Mouse (Mus musculus): ENCODE results near the gene Hist1h3f. TPM values are rescaled to one million over a fixed set of nuclear protein-coding genes. Genes with fewer than 3 reads are reported as not detected.
"Not testable (repeated sequence)": the region's sequence is repeated elsewhere in the genome, so short reads cannot be mapped to it uniquely, and the experiment has no call there.

Gene Hist1h3f
- total and polyA plus RNA-seq, 3 experiments, result 1.8 to 125 (median 96.8) TPM

DNA sequence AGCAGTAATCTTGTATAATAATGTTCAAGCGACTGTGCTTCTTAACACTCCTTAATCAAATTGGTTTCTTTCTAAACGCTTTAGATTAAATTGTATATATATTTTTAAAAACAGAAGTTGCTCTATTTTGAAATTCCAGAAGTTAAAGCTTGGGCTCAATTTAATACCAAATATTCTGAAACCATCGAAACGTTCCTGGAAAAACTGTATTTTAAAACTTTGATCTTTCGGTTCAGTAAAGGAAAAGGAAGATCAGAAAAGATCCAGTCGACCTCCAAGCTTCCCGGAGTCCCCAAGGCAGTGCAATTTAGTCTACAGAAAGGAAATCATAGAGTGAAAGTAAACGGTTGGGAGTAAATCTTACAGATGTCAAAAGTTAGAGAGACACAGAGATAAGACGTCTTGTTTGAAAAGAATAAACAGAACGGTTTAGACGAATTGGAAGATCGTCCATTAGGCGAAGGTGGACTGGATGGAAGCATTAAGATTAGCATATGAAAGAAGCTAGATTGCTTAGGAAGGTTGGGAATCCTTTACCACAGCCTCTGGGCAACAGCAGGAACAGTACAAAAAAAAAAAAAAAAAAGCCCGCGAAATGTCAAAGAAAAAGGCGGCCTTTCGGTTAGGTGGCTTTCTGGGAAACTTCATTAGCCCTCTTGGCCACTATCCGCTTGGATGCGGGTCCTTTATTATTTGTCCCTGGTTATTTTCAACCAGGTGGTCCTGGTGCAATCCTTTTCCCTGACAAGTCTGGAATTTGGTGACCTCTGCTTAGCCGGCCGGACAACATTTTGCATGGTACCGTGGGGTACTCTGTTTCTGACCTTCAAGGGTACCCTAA is 42.5 kb downstream of the Hist1h3f start:
- Histone ChIP-seq H3K9me3 (replicated peaks) (no peaks in the 10 kb centered on the region), H3K4me1 (ENCODE audit: insufficient read depth, low read depth, low read length) (peaks cover 62% of the 10 kb centered on the region), H3K4me3 (ENCODE audit: low read depth, low read length) (peak overlapping the region; percentile 4; the same call in 1 of the 2 replicates), H3K27me3 (ENCODE audit: insufficient read depth, low read length) (no peaks in the 10 kb centered on the region), H3K36me3 (replicated peaks) (no peaks in the 10 kb centered on the region)
- no peak for ATAC-seq (ENCODE audit: extremely low read depth, insufficient number of reproducible peaks, low FRiP score, poor library complexity, severe bottlenecking)
- DNase-seq (ENCODE audit: low spot score), result no peak
- TF ChIP-seq GATA1 (IDR thresholded peaks at IDR 0.05; ENCODE audit: borderline replicate concordance, low read length) (no peak), TAL1 (conservative IDR thresholded peaks at IDR 0.05; ENCODE audit: low read depth, low read length) (no peak), POLR2AphosphoS5 (IDR thresholded peaks at IDR 0.05; ENCODE audit: insufficient replicate concordance, low read depth, low read length) (no peak), GATA2 (IDR thresholded peaks at IDR 0.05; ENCODE audit: borderline replicate concordance, low read depth, low read length) (no peak), CTCF (IDR thresholded peaks at IDR 0.05; ENCODE audit: low read depth, low read length) (no peak)

- H3K9me3 ChIP-seq (replicated peaks), result no peaks in the 10 kb centered on the region
- H3K4me1 ChIP-seq (ENCODE audit: insufficient read depth, low read depth, low read length), result peaks cover 63% of the 10 kb centered on the region
- ATAC-seq (ENCODE audit: extremely low read depth, insufficient number of reproducible peaks, low FRiP score, poor library complexity, severe bottlenecking) (no peak), DNase-seq (ENCODE audit: low spot score) (no peak)
- H3K27me3 ChIP-seq (ENCODE audit: insufficient read depth, low read length), result no peaks in the 10 kb centered on the region
- H3K4me3 ChIP-seq (ENCODE audit: low read depth, low read length), result no peak overlapping the region; the same call in 1 of the 2 replicates
- H3K36me3 ChIP-seq (replicated peaks), result no peaks in the 10 kb centered on the region
- TF ChIP-seq GATA1 (IDR thresholded peaks at IDR 0.05; ENCODE audit: borderline replicate concordance, low read length) (no peak), POLR2AphosphoS5 (IDR thresholded peaks at IDR 0.05; ENCODE audit: insufficient replicate concordance, low read depth, low read length) (no peak), GATA2 (IDR thresholded peaks at IDR 0.05; ENCODE audit: borderline replicate concordance, low read depth, low read length) (no peak), CTCF (IDR thresholded peaks at IDR 0.05; ENCODE audit: low read depth, low read length) (no peak), TAL1 (conservative IDR thresholded peaks at IDR 0.05; ENCODE audit: low read depth, low read length) (no peak)
Measured at GRCm38 (mm10) chr13:23586940-23587225, 43.0 kb downstream of the Hist1h3f start.

- ATAC-seq (ENCODE audit: extremely low read depth, insufficient number of reproducible peaks, low FRiP score, poor library complexity, severe bottlenecking), result no peak
- Histone ChIP-seq H3K4me3 (ENCODE audit: low read depth, low read length) (no peak overlapping the region), H3K36me3 (replicated peaks) (no peaks in the 10 kb centered on the region), H3K4me1 (ENCODE audit: insufficient read depth, low read depth, low read length) (peaks cover 76% of the 10 kb centered on the region), H3K9me3 (replicated peaks) (no peaks in the 10 kb centered on the region), H3K27me3 (ENCODE audit: insufficient read depth, low read length) (no peaks in the 10 kb centered on the region)
- DNase-seq (ENCODE audit: low spot score), result no peak
- no peak for TF ChIP-seq TAL1 (conservative IDR thresholded peaks at IDR 0.05; ENCODE audit: low read depth, low read length)
- TF ChIP-seq GATA2 (IDR thresholded peaks at IDR 0.05; ENCODE audit: borderline replicate concordance, low read depth, low read length), result no peak
- TF ChIP-seq CTCF (IDR thresholded peaks at IDR 0.05; ENCODE audit: low read depth, low read length), result no peak
- no peak for TF ChIP-seq GATA1 (IDR thresholded peaks at IDR 0.05; ENCODE audit: borderline replicate concordance, low read length)
- no peak for TF ChIP-seq POLR2AphosphoS5 (IDR thresholded peaks at IDR 0.05; ENCODE audit: insufficient replicate concordance, low read depth, low read length)
Measured at GRCm38 (mm10) chr13:23591206-23591605, 47.4 kb downstream of the Hist1h3f start.

DNA sequence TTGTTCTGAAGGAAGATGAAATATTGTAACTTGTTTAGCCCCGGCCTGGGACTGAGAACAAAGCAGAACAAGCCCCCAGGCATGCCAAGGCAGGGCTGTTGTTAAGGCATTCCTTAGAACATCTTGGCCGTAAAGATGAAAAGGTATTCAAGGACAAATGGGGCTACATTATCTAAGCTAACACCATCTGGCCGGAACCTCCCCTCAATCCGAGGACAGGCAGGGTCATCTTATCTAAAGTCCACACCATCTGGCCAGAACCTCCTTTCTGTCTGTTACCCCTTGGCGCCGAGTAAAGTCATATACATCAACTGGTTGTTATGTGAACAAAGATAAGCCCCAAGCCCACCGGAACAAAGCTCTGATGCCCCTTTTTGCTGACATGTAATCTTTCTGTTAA is 48.0 kb downstream of the Hist1h3f start:
- peaks cover 74% of the 10 kb centered on the region for H3K4me1 ChIP-seq (ENCODE audit: insufficient read depth, low read depth, low read length)
- ATAC-seq (ENCODE audit: extremely low read depth, insufficient number of reproducible peaks, low FRiP score, poor library complexity, severe bottlenecking); H3K4me3 ChIP-seq (ENCODE audit: low read depth, low read length); DNase-seq (ENCODE audit: low spot score); H3K36me3 ChIP-seq (replicated peaks); H3K27me3 ChIP-seq (ENCODE audit: insufficient read depth, low read length); H3K9me3 ChIP-seq (replicated peaks): not testable (repeated sequence)
- TF ChIP-seq TAL1 (conservative IDR thresholded peaks at IDR 0.05; ENCODE audit: low read depth, low read length), result peak; percentile 50

DNA sequence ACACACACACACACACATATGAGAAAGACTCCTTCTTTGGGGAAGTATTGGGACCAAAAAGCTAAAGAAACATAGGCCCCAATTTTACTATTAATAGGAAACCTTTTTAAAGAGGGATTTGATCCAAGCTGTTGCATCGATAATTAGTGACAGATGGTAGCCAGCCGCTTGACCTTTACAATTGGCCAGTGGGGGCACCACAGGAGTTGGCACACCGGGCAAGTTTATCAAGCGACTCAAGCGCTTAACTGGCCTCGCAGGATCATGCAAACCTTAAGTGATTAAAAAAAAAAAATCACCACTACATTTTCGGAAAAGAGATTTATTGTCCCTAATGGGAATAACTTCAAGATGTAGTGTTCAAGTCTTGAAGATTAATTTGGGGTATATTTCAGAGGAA is 48.8 kb downstream of the Hist1h3f start:
- DNase-seq (ENCODE audit: low spot score), result no peak
- H3K9me3 ChIP-seq (replicated peaks), result no peaks in the 10 kb centered on the region
- no peak overlapping the region for H3K4me3 ChIP-seq (ENCODE audit: low read depth, low read length)
- no peak for ATAC-seq (ENCODE audit: extremely low read depth, insufficient number of reproducible peaks, low FRiP score, poor library complexity, severe bottlenecking)
- peaks cover 77% of the 10 kb centered on the region for H3K4me1 ChIP-seq (ENCODE audit: insufficient read depth, low read depth, low read length)
- no peak for TF ChIP-seq POLR2AphosphoS5 (IDR thresholded peaks at IDR 0.05; ENCODE audit: insufficient replicate concordance, low read depth, low read length)
- TF ChIP-seq CTCF (IDR thresholded peaks at IDR 0.05; ENCODE audit: low read depth, low read length), result no peak
- TF ChIP-seq GATA2 (IDR thresholded peaks at IDR 0.05; ENCODE audit: borderline replicate concordance, low read depth, low read length), result no peak
- TF ChIP-seq GATA1 (IDR thresholded peaks at IDR 0.05; ENCODE audit: borderline replicate concordance, low read length), result no peak
- TF ChIP-seq TAL1 (conservative IDR thresholded peaks at IDR 0.05; ENCODE audit: low read depth, low read length), result no peak
- H3K36me3 ChIP-seq (replicated peaks), result no peaks in the 10 kb centered on the region
- H3K27me3 ChIP-seq (ENCODE audit: insufficient read depth, low read length), result no peaks in the 10 kb centered on the region

DNA sequence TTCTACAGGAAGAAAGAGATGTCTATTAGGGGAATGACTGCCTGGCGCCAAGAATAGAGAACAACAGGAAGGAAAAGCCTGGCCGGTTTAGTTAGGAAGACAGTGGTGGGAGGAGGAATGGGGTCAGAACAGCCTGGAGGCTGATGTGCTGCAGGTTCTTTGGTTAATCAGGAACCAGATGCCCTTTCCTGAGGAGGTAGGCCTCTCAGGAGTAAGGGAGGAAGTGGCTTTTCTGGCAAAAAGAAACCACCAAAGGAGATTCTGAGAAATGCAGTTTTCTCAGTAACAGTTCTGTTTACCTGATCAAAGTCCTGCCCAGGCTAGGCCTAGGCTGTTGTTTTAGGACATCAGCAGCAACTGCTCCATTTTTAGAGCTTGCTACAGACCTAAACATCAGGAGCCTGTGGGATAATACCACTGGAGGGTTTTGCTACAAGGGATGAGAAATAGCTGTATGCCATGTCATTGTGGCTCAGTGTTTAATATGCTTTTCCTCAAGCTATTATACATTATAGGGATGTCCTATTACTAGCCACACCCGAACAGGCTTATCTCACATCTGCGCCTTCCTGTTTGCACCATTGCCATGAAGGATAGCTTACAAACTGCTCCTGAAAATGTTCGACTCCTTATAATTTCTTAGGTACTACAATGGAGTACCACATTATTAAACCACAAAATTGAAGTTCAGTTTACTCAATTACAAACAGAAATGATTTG is 49.4 kb downstream of the Hist1h3f start:
- H3K9me3 ChIP-seq (replicated peaks), result no peaks in the 10 kb centered on the region
- ATAC-seq (ENCODE audit: extremely low read depth, insufficient number of reproducible peaks, low FRiP score, poor library complexity, severe bottlenecking), result peak; percentile 47; the same call in 1 of the 2 replicates

More for the DNA sequence above, 49.4 kb downstream of the Hist1h3f start:
- H3K36me3 ChIP-seq (replicated peaks), result no peaks in the 10 kb centered on the region
- peaks cover 82% of the 10 kb centered on the region for H3K4me1 ChIP-seq (ENCODE audit: insufficient read depth, low read depth, low read length)
- peak; percentile 28 for DNase-seq (ENCODE audit: low spot score)
- H3K4me3 ChIP-seq (ENCODE audit: low read depth, low read length), result no peak overlapping the region
- TF ChIP-seq GATA2 (IDR thresholded peaks at IDR 0.05; ENCODE audit: borderline replicate concordance, low read depth, low read length) (no peak), TAL1 (conservative IDR thresholded peaks at IDR 0.05; ENCODE audit: low read depth, low read length) (no peak), CTCF (IDR thresholded peaks at IDR 0.05; ENCODE audit: low read depth, low read length) (no peak), POLR2AphosphoS5 (IDR thresholded peaks at IDR 0.05; ENCODE audit: insufficient replicate concordance, low read depth, low read length) (no peak), GATA1 (IDR thresholded peaks at IDR 0.05; ENCODE audit: borderline replicate concordance, low read length) (no peak)
- no peaks in the 10 kb centered on the region for H3K27me3 ChIP-seq (ENCODE audit: insufficient read depth, low read length)

Other genes starting within 250 kb of the Hist1h3f start
Only the 20 nearest of the 34 such genes appear.
- 3.7 and 4.0 TPM in 2 replicates for gene Abt1, start 120.2 kb upstream of the Hist1h3f start, total RNA-seq (2014; fragmentation: Nextera tagmentation)
- 9.5 and 11.4 TPM in 2 replicates for gene Abt1, start 120.2 kb upstream of the Hist1h3f start, total RNA-seq (2017)
- 6.5 and 6.9 TPM in 2 replicates for gene Abt1, start 120.2 kb upstream of the Hist1h3f start, polyA plus RNA-seq (2012)
- gene Btn1a1, start 78.2 kb upstream of the Hist1h3f start, total RNA-seq (2014; fragmentation: Nextera tagmentation), result 18.3 and 31.6 TPM in 2 replicates
- gene Btn1a1, start 78.2 kb upstream of the Hist1h3f start, total RNA-seq (2017), result 0.82 and 1.5 TPM in 2 replicates
- gene Btn1a1, start 78.2 kb upstream of the Hist1h3f start, polyA plus RNA-seq (2012), result 0.75 and 0.80 TPM in 2 replicates
- gene Btn2a2, start 55.2 kb upstream of the Hist1h3f start, total RNA-seq (2014; fragmentation: Nextera tagmentation), result not detected in 2 replicates
- 0.06 and 0.22 TPM in 2 replicates for gene Btn2a2, start 55.2 kb upstream of the Hist1h3f start, total RNA-seq (2017)
- gene Btn2a2, start 55.2 kb upstream of the Hist1h3f start, polyA plus RNA-seq (2012), result not detected in 2 replicates
- gene Hist1h4h, start 13.0 kb upstream of the Hist1h3f start, total RNA-seq (2014; fragmentation: Nextera tagmentation), result 309 and 344 TPM in 2 replicates
- gene Hist1h4h, start 13.0 kb upstream of the Hist1h3f start, total RNA-seq (2017), result 843 and 1,115 TPM in 2 replicates
- 11.0 and 66.6 TPM in 2 replicates for gene Hist1h4h, start 13.0 kb upstream of the Hist1h3f start, polyA plus RNA-seq (2012)
- gene Hist1h2af, start 10.1 kb upstream of the Hist1h3f start, total RNA-seq (2014; fragmentation: Nextera tagmentation), result 510 and 530 TPM in 2 replicates
- 1,417 and 2,284 TPM in 2 replicates for gene Hist1h2af, start 10.1 kb upstream of the Hist1h3f start, total RNA-seq (2017)
- 1,681 and 3,392 TPM in 2 replicates for gene Hist1h2af, start 10.1 kb upstream of the Hist1h3f start, polyA plus RNA-seq (2012)
- 647 and 719 TPM in 2 replicates for gene Hist1h3g, start 8.6 kb upstream of the Hist1h3f start, total RNA-seq (2014; fragmentation: Nextera tagmentation)
- 217 and 302 TPM in 2 replicates for gene Hist1h3g, start 8.6 kb upstream of the Hist1h3f start, total RNA-seq (2017)
- gene Hist1h3g, start 8.6 kb upstream of the Hist1h3f start, polyA plus RNA-seq (2012), result 12.1 and 32.9 TPM in 2 replicates
- 32.7 and 41.6 TPM in 2 replicates for gene Hist1h2bh, start 660 bp upstream of the Hist1h3f start, total RNA-seq (2014; fragmentation: Nextera tagmentation)
- gene Hist1h2bh, start 660 bp upstream of the Hist1h3f start, total RNA-seq (2017), result 77.6 and 126 TPM in 2 replicates
- gene Hist1h2bh, start 660 bp upstream of the Hist1h3f start, polyA plus RNA-seq (2012), result 0.91 and 4.9 TPM in 2 replicates
- gene Hist1h4f, start 7.6 kb downstream of the Hist1h3f start, total RNA-seq (2014; fragmentation: Nextera tagmentation), result 443 and 478 TPM in 2 replicates
- gene Hist1h4f, start 7.6 kb downstream of the Hist1h3f start, total RNA-seq (2017), result 2,744 and 3,177 TPM in 2 replicates
- 8.0 and 49.6 TPM in 2 replicates for gene Hist1h4f, start 7.6 kb downstream of the Hist1h3f start, polyA plus RNA-seq (2012)
- 71.9 and 74.3 TPM in 2 replicates for gene Hist1h1d, start 9.2 kb downstream of the Hist1h3f start, total RNA-seq (2014; fragmentation: Nextera tagmentation)
- 127 and 128 TPM in 2 replicates for gene Hist1h1d, start 9.2 kb downstream of the Hist1h3f start, total RNA-seq (2017)
- gene Hist1h1d, start 9.2 kb downstream of the Hist1h3f start, polyA plus RNA-seq (2012), result 0.43 and 2.1 TPM in 2 replicates
- gene Hist1h3e, start 18.3 kb downstream of the Hist1h3f start, total RNA-seq (2014; fragmentation: Nextera tagmentation), result 466 and 595 TPM in 2 replicates
- gene Hist1h3e, start 18.3 kb downstream of the Hist1h3f start, total RNA-seq (2017), result 426 and 591 TPM in 2 replicates
- gene Hist1h3e, start 18.3 kb downstream of the Hist1h3f start, polyA plus RNA-seq (2012), result 6.8 and 31.3 TPM in 2 replicates
- 81.0 and 140 TPM in 2 replicates for gene Hist1h2ae, start 27.2 kb downstream of the Hist1h3f start, total RNA-seq (2014; fragmentation: Nextera tagmentation)
- 258 and 359 TPM in 2 replicates for gene Hist1h2ae, start 27.2 kb downstream of the Hist1h3f start, total RNA-seq (2017)
- gene Hist1h2ae, start 27.2 kb downstream of the Hist1h3f start, polyA plus RNA-seq (2012), result 31.2 and 48.5 TPM in 2 replicates
- 1,531 and 1,684 TPM in 2 replicates for gene Hist1h2bg, start 27.3 kb downstream of the Hist1h3f start, total RNA-seq (2014; fragmentation: Nextera tagmentation)
- 1,342 and 1,812 TPM in 2 replicates for gene Hist1h2bg, start 27.3 kb downstream of the Hist1h3f start, total RNA-seq (2017)
- 13.0 and 49.8 TPM in 2 replicates for gene Hist1h2bg, start 27.3 kb downstream of the Hist1h3f start, polyA plus RNA-seq (2012)
- 610 and 627 TPM in 2 replicates for gene Hist1h2bf, start 30.1 kb downstream of the Hist1h3f start, total RNA-seq (2014; fragmentation: Nextera tagmentation)
- gene Hist1h2bf, start 30.1 kb downstream of the Hist1h3f start, total RNA-seq (2017), result 748 and 859 TPM in 2 replicates
- gene Hist1h2bf, start 30.1 kb downstream of the Hist1h3f start, polyA plus RNA-seq (2012), result 5.7 and 27.4 TPM in 2 replicates
- 5.3 and 7.3 TPM in 2 replicates for gene Hist1h2ad, start 30.3 kb downstream of the Hist1h3f start, total RNA-seq (2014; fragmentation: Nextera tagmentation)
- gene Hist1h2ad, start 30.3 kb downstream of the Hist1h3f start, total RNA-seq (2017), result 491 and 756 TPM in 2 replicates
- gene Hist1h2ad, start 30.3 kb downstream of the Hist1h3f start, polyA plus RNA-seq (2012), result 2.3 and 7.4 TPM in 2 replicates
- gene Hist1h3d, start 31.7 kb downstream of the Hist1h3f start, total RNA-seq (2014; fragmentation: Nextera tagmentation), result 524 and 556 TPM in 2 replicates
- gene Hist1h3d, start 31.7 kb downstream of the Hist1h3f start, total RNA-seq (2017), result 92.0 and 101 TPM in 2 replicates
- gene Hist1h3d, start 31.7 kb downstream of the Hist1h3f start, polyA plus RNA-seq (2012), result 3.7 and 9.6 TPM in 2 replicates
- gene Hist1h4d, start 37.5 kb downstream of the Hist1h3f start, total RNA-seq (2014; fragmentation: Nextera tagmentation), result 2,252 and 2,609 TPM in 2 replicates
- 1,080 and 1,131 TPM in 2 replicates for gene Hist1h4d, start 37.5 kb downstream of the Hist1h3f start, total RNA-seq (2017)
- gene Hist1h4d, start 37.5 kb downstream of the Hist1h3f start, polyA plus RNA-seq (2012), result 14.6 and 40.1 TPM in 2 replicates
- gene Hist1h2be, start 77.1 kb downstream of the Hist1h3f start, total RNA-seq (2014; fragmentation: Nextera tagmentation), result 27.7 and 30.2 TPM in 2 replicates
- 110 and 153 TPM in 2 replicates for gene Hist1h2be, start 77.1 kb downstream of the Hist1h3f start, total RNA-seq (2017)
- gene Hist1h2be, start 77.1 kb downstream of the Hist1h3f start, polyA plus RNA-seq (2012), result 0.56 and 3.5 TPM in 2 replicates
- 1,109 and 1,273 TPM in 2 replicates for gene Hist1h1e, start 78.5 kb downstream of the Hist1h3f start, total RNA-seq (2014; fragmentation: Nextera tagmentation)
- gene Hist1h1e, start 78.5 kb downstream of the Hist1h3f start, total RNA-seq (2017), result 215 and 254 TPM in 2 replicates
- 4.0 and 18.2 TPM in 2 replicates for gene Hist1h1e, start 78.5 kb downstream of the Hist1h3f start, polyA plus RNA-seq (2012)
- 5.1 and 6.4 TPM in 2 replicates for gene Hist1h2ac, start 139.9 kb downstream of the Hist1h3f start, total RNA-seq (2014; fragmentation: Nextera tagmentation)
- 54.4 and 93.5 TPM in 2 replicates for gene Hist1h2ac, start 139.9 kb downstream of the Hist1h3f start, total RNA-seq (2017)
- gene Hist1h2ac, start 139.9 kb downstream of the Hist1h3f start, polyA plus RNA-seq (2012), result 1.1 and 3.8 TPM in 2 replicates
- gene Hist1h2bc, start 140.1 kb downstream of the Hist1h3f start, total RNA-seq (2014; fragmentation: Nextera tagmentation), result 62.5 and 102 TPM in 2 replicates
- gene Hist1h2bc, start 140.1 kb downstream of the Hist1h3f start, total RNA-seq (2017), result 387 and 479 TPM in 2 replicates
- gene Hist1h2bc, start 140.1 kb downstream of the Hist1h3f start, polyA plus RNA-seq (2012), result 8.5 and 11.3 TPM in 2 replicates

Measured in G1E (cell line).